Mouse (Mus musculus) spleen, adult 18-20 months (tissue): ENCODE measurements around the gene Wif1.
A peak's percentile ranks its signal among the peaks of the same experiment; 100 is the strongest.

Source experiments
- DNase-seq, 2 experiments: peaks; one replicate each; pipeline ENCODE4 v3.0.0; 2022; ENCODE audit warnings: mixed read lengths in 2 of 2

The Wif1 gene

GRCm38 (mm10) chr10:121080500-121080899, 46.7 kb downstream of the Wif1 start:
- no peak for DNase-seq

- no peak for DNase-seq
Observed at GRCm38 (mm10) chr10:121082881-121083280, 49.1 kb downstream of the Wif1 start.

GRCm38 (mm10) chr10:121083512-121083911, 49.8 kb downstream of the Wif1 start:
- no peak for DNase-seq

- DNase-seq: no peak
Observed at GRCm38 (mm10) chr10:121088679-121089078, 54.9 kb downstream of the Wif1 start.

GRCm38 (mm10) chr10:121089312-121089711, 55.6 kb downstream of the Wif1 start:
- no peak for DNase-seq

GRCm38 (mm10) chr10:121090006-121090405, 56.2 kb downstream of the Wif1 start:
- no peak for DNase-seq

GRCm38 (mm10) chr10:121095948-121096347, 62.2 kb downstream of the Wif1 start:
- DNase-seq: no peak

GRCm38 (mm10) chr10:121098263-121098662, 64.5 kb downstream of the Wif1 start:
- no peak for DNase-seq

- no peak for DNase-seq
Observed at GRCm38 (mm10) chr10:121099658-121100057, 65.9 kb downstream of the Wif1 start.

GRCm38 (mm10) chr10:121116115-121116514, 82.4 kb downstream of the Wif1 start:
- DNase-seq: no peak

GRCm38 (mm10) chr10:121116636-121117035, 82.9 kb downstream of the Wif1 start:
- no peak for DNase-seq

GRCm38 (mm10) chr10:121120751-121121150, 87.0 kb downstream of the Wif1 start:
- no peak for DNase-seq

GRCm38 (mm10) chr10:121124481-121124880, 90.7 kb downstream of the Wif1 start:
- DNase-seq: peak in 1 of 2 experiments; percentile 47

- DNase-seq: no peak
Observed at GRCm38 (mm10) chr10:121129000-121129925, 95.5 kb downstream of the Wif1 start.
